23 mouse cellular contexts compared by ENCODE assay signal in genomic region chr2:80600611-80601010, GRCm38 (mm10). TPM values are rescaled to one million over a fixed set of nuclear protein-coding genes. Genes with fewer than 3 reads are reported as not detected.
DNase-seq lines count a peak whose midpoint lies in the region; ATAC-seq and TF ChIP-seq lines count a peak whose summit lies in the region.
"Had no signal": no experiment of that assay in that cellular context is flagged by ENCODE, and none has a peak within 500 bp of the region (broad histone marks: within the 10 kb centered on the region; RNA-seq: fewer than 3 reads in every experiment).

No protein-coding gene starts in this region.

- peak; percentile 65 for DNase-seq in kidney, adult 2 months
- DNase-seq in kidney, postnatal 4 days, result no peak
- no peak for DNase-seq in layer of hippocampus, adult 2 months (ENCODE audit: low spot score in 2 of 2)
- DNase-seq in layer of hippocampus, adult 9-10 months (ENCODE audit: low spot score), result no peak
- no peak for DNase-seq in ovary, postnatal 10 days (ENCODE audit: low spot score)
- DNase-seq: adrenal gland, postnatal 10 days; adrenal gland, postnatal 36 days; cerebellum, adult 18-20 months; cerebellum, adult 9-10 months; cerebellum, postnatal 14 days; gastrocnemius, postnatal 10 days; gastrocnemius, postnatal 36 days; heart, adult 2 months; heart, postnatal 14 days; heart, postnatal 4 days had no signal

- no peaks in the 10 kb centered on the region for H3K36me3 ChIP-seq in kidney, adult 2 months (ENCODE audit: control insufficient read depth, insufficient read depth, low read length)
- H3K36me3 ChIP-seq in intestine, embryonic 15.5 days, result no peaks in the 10 kb centered on the region
- H3K36me3 ChIP-seq: forebrain, embryonic 10.5 days; heart, embryonic 10.5 days; heart, embryonic 13.5 days had no signal

- H3K27ac ChIP-seq in kidney, adult 2 months (ENCODE audit: insufficient read depth, low read depth, low read length), result no peak overlapping the region
- H3K27ac ChIP-seq in layer of hippocampus, adult 2 months, result peak overlapping the region; percentile 91
- no peak overlapping the region for H3K27ac ChIP-seq in intestine, embryonic 15.5 days
- peak overlapping the region; percentile 57; the same call in 1 of the 2 replicates for H3K27ac ChIP-seq in olfactory bulb, adult 2 months (ENCODE audit: insufficient read depth, low read depth, low read length)
- H3K27ac ChIP-seq: forebrain, embryonic 10.5 days; forebrain, embryonic 13.5 days; heart, adult 2 months; heart, embryonic 10.5 days; heart, embryonic 13.5 days had no signal

- ATAC-seq in intestine, embryonic 15.5 days, result peak; percentile 56; the same call in 1 of the 2 replicates
- ATAC-seq: activated CD4-positive, CD25-positive, alpha-beta regulatory T cell, adult 4 months; forebrain, embryonic 13.5 days; forebrain, embryonic 16.5 days had no signal

- no peak for TF ChIP-seq CTCF in kidney, adult 2 months (conservative IDR thresholded peaks at IDR 0.05; ENCODE audit: insufficient read depth, insufficient read length, low read depth, low read length)
- no peak for TF ChIP-seq CTCF in layer of hippocampus, adult 2 months (conservative IDR thresholded peaks at IDR 0.05)
- TF ChIP-seq CTCF in olfactory bulb, adult 2 months (IDR thresholded peaks at IDR 0.05; ENCODE audit: insufficient read depth, low read depth, low read length), result no peak

- H3K4me1 ChIP-seq in kidney, adult 2 months (ENCODE audit: control insufficient read depth, insufficient read depth, low read length), result no peaks in the 10 kb centered on the region; the same call in 1 of the 2 replicates
- no peaks in the 10 kb centered on the region for H3K4me1 ChIP-seq in intestine, embryonic 15.5 days (replicated peaks)
- H3K4me1 ChIP-seq in olfactory bulb, adult 2 months (ENCODE audit: control insufficient read depth, insufficient read depth, low read length), result no peaks in the 10 kb centered on the region; the same call in 1 of the 2 replicates
- H3K4me1 ChIP-seq: forebrain, embryonic 10.5 days; forebrain, embryonic 13.5 days; heart, embryonic 10.5 days; heart, embryonic 13.5 days had no signal

- TF ChIP-seq POLR2A in kidney, adult 2 months (IDR thresholded peaks at IDR 0.05; ENCODE audit: low read depth, low read length), result no peak
- no peak for TF ChIP-seq POLR2A in olfactory bulb, adult 2 months (IDR thresholded peaks at IDR 0.05; ENCODE audit: insufficient read depth, low read depth, low read length)

- H3K4me3 ChIP-seq in kidney, adult 2 months (ENCODE audit: insufficient read depth, low read depth, low read length), result no peak overlapping the region
- H3K4me3 ChIP-seq in layer of hippocampus, adult 2 months, result no peak overlapping the region
- no peak overlapping the region for H3K4me3 ChIP-seq in intestine, embryonic 15.5 days (replicated peaks)
- no peak overlapping the region for H3K4me3 ChIP-seq in olfactory bulb, adult 2 months (ENCODE audit: insufficient read depth, low read depth, low read length)
- H3K4me3 ChIP-seq: forebrain, embryonic 10.5 days; forebrain, embryonic 13.5 days; heart, adult 2 months; heart, embryonic 10.5 days; heart, embryonic 13.5 days had no signal

- no peaks in the 10 kb centered on the region for H3K27me3 ChIP-seq in kidney, adult 2 months (replicated peaks; ENCODE audit: control insufficient read depth, insufficient read depth, low read length)
- no peaks in the 10 kb centered on the region for H3K27me3 ChIP-seq in intestine, embryonic 15.5 days (replicated peaks)
- H3K27me3 ChIP-seq: forebrain, embryonic 13.5 days; heart, embryonic 13.5 days had no signal

- H3K9me3 ChIP-seq in intestine, embryonic 15.5 days, result no peaks in the 10 kb centered on the region
- H3K9me3 ChIP-seq: forebrain, embryonic 10.5 days; forebrain, embryonic 13.5 days; heart, embryonic 10.5 days; heart, embryonic 13.5 days had no signal

- no peak overlapping the region for H3K4me2 ChIP-seq in intestine, embryonic 15.5 days (replicated peaks)
- H3K4me2 ChIP-seq: forebrain, embryonic 13.5 days; heart, embryonic 13.5 days had no signal

- H3K9ac ChIP-seq in intestine, embryonic 15.5 days, result no peak overlapping the region
- H3K9ac ChIP-seq: forebrain, embryonic 13.5 days; heart, embryonic 13.5 days had no signal

RNA-seq across cellular contexts. Expression of gene Dusp19, which starts 16.2 kb away (rescaled TPM):
- polyA plus RNA-seq in kidney, adult 2 months (2012; rRNA removed), result 6.0 and 7.8 TPM in 2 replicates
- total RNA-seq in layer of hippocampus, adult 2 months (2021), result 10 to 100 TPM; 27.9 to 28.4 TPM
- 16.4 and 16.5 TPM in 2 replicates for polyA plus RNA-seq in intestine, embryonic 15.5 days (2015; fragmentation: Nextera tagmentation; extraction: Ambion mirVana)
- not detected in 2 replicates for polyA plus RNA-seq in olfactory bulb, adult 2 months (2012; ENCODE audit: insufficient read depth, insufficient read length, low replicate concordance, missing spikeins)

RNA-seq across cellular contexts. Expression of gene Nup35, which starts 16.4 kb away (rescaled TPM):
- 20.5 and 22.0 TPM in 2 replicates for polyA plus RNA-seq in kidney, adult 2 months (2012; rRNA removed)
- 10 to 100 TPM; 16.5 to 18.8 TPM for total RNA-seq in layer of hippocampus, adult 2 months (2021)
- polyA plus RNA-seq in intestine, embryonic 15.5 days (2015; fragmentation: Nextera tagmentation; extraction: Ambion mirVana), result 37.5 and 38.8 TPM in 2 replicates
- polyA plus RNA-seq in olfactory bulb, adult 2 months (2012; ENCODE audit: insufficient read depth, insufficient read length, low replicate concordance, missing spikeins), result not detected in 2 replicates

RNA-seq across cellular contexts. Expression of gene Nckap1, which starts 19.4 kb away (rescaled TPM):
- 39.7 and 45.9 TPM in 2 replicates for polyA plus RNA-seq in kidney, adult 2 months (2012; rRNA removed)
- total RNA-seq in layer of hippocampus, adult 2 months (2021), result 100 to 1,000 TPM; 541 to 558 TPM
- 64.7 and 69.4 TPM in 2 replicates for polyA plus RNA-seq in intestine, embryonic 15.5 days (2015; fragmentation: Nextera tagmentation; extraction: Ambion mirVana)
- 68.0 and 146 TPM in 2 replicates for polyA plus RNA-seq in olfactory bulb, adult 2 months (2012; ENCODE audit: insufficient read depth, insufficient read length, low replicate concordance, missing spikeins)

Comparison
In these comparisons a context has a peak if more than half of its experiments do, and no peak if none do; other contexts are left out.
1. H3K27ac ChIP-seq: peak in layer of hippocampus, adult 2 months (single experiment) and olfactory bulb, adult 2 months (single experiment); none in kidney, adult 2 months (single experiment) and intestine, embryonic 15.5 days (single experiment).
2. RNA of gene Nup35, which starts 16.4 kb away (polyA plus RNA-seq): 37.5 to 38.8 TPM in intestine, embryonic 15.5 days and 20.5 to 22.0 TPM in kidney, adult 2 months; not detected in olfactory bulb, adult 2 months; every median in the first group is over 10 times any median in the second.